Mouse (Mus musculus) left cerebral cortex, postnatal 4 days (tissue): ENCODE measurements around the gene Vmn1r214. TPM values are rescaled to one million over a fixed set of nuclear protein-coding genes. Genes with fewer than 3 reads are reported as not detected.

Experiments
- DNase-seq: peaks from one replicate; pipeline ENCODE4 v3.0.0-alpha.2; 2022
- intact Hi-C: fragments of 180-260 bp; cut with DNase I; formaldehyde crosslinking; loops from one replicate; pipeline ENCODE4 v1.15.1; 2025
- total RNA-seq, 2 experiments: library from RNA; stranded (reverse); gene quantifications; 2 replicates each; pipeline ENCODE4 v1.2.3; 2021

The Vmn1r214 gene
- total RNA-seq = not detected

DNA sequence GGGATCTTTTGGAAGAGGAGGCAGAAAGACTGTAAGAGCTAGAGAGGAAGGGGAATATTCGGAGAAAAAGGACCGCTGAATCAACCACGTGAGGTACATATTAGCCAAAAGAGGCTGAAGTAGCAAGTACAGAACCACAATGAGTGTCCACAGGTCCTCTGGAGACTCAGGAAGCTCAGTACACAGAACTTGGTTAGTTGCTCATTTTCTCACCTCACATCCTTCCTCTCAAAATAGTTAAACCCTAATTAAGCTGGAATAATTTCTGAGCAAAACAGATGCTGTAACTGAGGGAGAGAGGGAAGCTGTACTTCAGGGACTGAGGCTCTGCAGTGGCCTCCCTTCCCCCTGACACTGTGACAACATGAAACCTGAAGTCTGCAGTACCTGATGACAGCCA is at the start of gene Vmn1r214:
Vmn1r214 (plus strand) TSS at position 301 of the 400 bp plus-strand sequence.
- intact Hi-C loops = no loop called here
- no peak for DNase-seq

GRCm38 (mm10) chr13:22990214-22990891 is 39.9 kb upstream of the Vmn1r214 start:
- intact Hi-C loops = no loop called here
- no peak for DNase-seq

DNA sequence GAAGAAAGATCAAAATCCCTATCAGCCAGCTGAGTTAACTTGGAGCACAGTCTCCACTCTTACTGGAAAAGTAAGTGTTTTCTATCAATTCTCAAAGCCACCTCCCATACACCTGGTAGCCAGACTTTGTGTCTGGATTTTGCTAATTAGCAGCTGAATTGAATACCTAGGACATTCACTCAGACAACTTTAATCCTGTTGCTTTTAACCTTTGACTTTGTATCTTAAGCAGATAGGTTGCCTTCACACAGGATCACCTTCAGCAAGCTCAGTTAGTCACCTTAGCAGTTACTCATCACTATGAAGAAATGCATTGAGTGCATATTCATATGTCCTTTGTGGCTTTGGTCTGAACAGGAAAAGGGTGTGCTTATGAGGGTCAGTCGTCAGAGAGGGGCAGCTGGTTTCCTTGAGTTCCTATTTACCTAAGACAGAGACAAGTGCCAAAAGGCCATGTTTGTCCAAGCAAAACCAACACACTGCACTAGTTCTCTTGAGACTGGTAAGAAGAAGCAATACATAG is 38.0 kb upstream of the Vmn1r214 start:
- intact Hi-C loops = no loop called here

DNA sequence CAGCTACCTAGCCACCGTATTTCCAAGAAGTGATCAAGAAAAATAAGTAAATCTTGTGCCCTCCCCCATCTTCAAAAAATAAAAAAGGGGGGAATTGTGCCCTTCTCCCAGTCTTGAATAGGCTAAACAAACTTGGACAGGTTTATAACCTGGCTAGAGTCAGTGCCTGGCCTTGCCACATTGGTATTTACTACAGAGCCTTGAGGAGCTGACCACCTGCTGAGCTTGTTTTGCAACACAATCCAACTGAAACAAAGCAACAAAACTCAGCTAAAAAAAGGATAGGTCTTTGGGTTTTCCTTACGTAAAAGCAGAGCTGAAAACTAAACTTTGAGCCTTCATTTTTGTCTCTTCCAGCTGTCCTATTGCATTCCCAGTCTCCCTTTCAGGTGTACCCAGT is 37.5 kb upstream of the Vmn1r214 start:
- DNase-seq = no peak
- intact Hi-C loops = no loop called here

More for the DNA sequence above, 38.0 kb upstream of the Vmn1r214 start:
- no peak for DNase-seq

DNA sequence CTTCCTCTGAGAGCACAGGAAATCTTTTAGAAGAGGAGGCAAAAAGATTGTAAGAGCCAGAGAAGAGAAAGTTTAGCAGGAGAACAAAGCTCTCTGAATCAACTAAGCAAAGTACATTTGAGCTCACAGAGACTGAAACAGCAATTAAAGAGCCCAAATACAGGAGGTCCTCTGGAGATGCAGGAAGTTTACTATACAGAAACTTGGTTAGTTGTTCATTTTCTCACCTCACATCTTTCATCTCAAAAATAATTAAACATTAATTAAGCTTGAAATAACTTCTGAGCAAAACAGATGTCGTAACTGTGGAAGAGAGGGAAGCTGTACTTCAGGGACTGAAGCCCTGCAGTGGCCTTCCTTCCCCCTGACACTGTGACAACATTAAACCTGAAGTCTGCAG is 22.9 kb upstream of the Vmn1r214 start, which contains the start of gene Vmn1r213:
Vmn1r213 (plus strand) TSS at position 301 of the 400 bp plus-strand sequence.
- intact Hi-C loops = no loop called here
- no peak for DNase-seq

- intact Hi-C loops = no loop called here
- no peak for DNase-seq
Observed at GRCm38 (mm10) chr13:23018158-23018557, 12.1 kb upstream of the Vmn1r214 start.

DNA sequence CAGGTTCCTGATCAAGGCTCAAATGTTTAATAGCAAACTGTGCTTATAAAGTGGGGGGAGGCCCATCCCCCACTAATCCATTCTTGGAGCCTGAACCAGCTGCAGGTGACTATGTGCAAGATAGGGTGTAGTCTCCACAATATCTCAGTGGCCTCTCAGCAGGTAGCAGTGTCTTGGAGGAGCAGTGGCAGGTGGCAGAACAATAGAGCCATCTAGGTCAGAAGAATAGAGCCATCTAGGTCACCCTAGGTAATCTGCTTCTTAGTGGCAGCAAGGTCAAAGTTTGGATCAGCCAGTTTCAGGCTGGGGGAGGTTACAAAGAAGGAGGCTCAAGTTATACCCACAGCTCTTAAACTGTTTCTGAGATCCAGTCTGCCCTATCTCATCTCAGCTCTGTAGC is 5.4 kb upstream of the Vmn1r214 start:
- intact Hi-C loops = no loop called here
- DNase-seq = no peak

- DNase-seq = no peak
- intact Hi-C loops = no loop called here
Observed at GRCm38 (mm10) chr13:23057778-23058177, 27.6 kb downstream of the Vmn1r214 start.

GRCm38 (mm10) chr13:23067725-23068124 is 37.5 kb downstream of the Vmn1r214 start, which contains the start of gene Vmn1r215:
Gene Vmn1r215 (plus strand): TSS chr13:23068025.
- intact Hi-C loops = no loop called here
- DNase-seq = no peak

DNA sequence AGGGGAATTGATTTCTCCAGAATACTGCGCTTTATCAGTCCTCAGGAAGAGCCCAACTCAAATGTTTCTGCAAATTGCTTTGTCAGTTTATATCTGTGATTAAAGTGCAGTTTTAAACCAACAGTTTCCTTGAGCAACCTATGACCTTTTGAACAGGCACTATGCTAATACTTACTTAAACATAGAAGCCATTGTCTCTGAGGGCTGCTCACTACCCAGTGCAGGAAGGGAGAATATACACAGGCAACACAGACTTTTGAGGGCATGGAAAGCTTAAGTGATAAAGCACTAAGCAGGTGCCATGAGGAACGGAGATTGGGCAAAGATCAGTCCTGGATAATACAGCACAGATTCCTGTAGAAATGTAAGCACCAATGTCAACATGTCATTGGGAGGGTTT is 39.1 kb downstream of the Vmn1r214 start:
- intact Hi-C loops = no loop called here
- no peak for DNase-seq

Other genes with a start within 250 kb of the Vmn1r214 start
- under 1 TPM in 1 of 2 experiments, not detected in 1; 0.06 TPM for gene Vmn1r209, start 220.7 kb upstream of the Vmn1r214 start, total RNA-seq
- gene Vmn1r210, start 199.1 kb upstream of the Vmn1r214 start, total RNA-seq = not detected
- gene Vmn1r211, start 172.9 kb upstream of the Vmn1r214 start, total RNA-seq = not detected
- not detected for gene Vmn1r212, start 146.2 kb upstream of the Vmn1r214 start, total RNA-seq
- gene Vmn1r213, start 22.8 kb upstream of the Vmn1r214 start, total RNA-seq = not detected
- not detected for gene Vmn1r215, start 37.6 kb downstream of the Vmn1r214 start, total RNA-seq
- gene Vmn1r217, start 87.8 kb downstream of the Vmn1r214 start, total RNA-seq = not detected
- gene Vmn1r218, start 102.7 kb downstream of the Vmn1r214 start, total RNA-seq = not detected
- not detected for gene Vmn1r219, start 128.9 kb downstream of the Vmn1r214 start, total RNA-seq
- gene Vmn1r220, start 157.6 kb downstream of the Vmn1r214 start, total RNA-seq = not detected
- gene Vmn1r221, start 183.7 kb downstream of the Vmn1r214 start, total RNA-seq = not detected
- not detected for gene Vmn1r222, start 205.5 kb downstream of the Vmn1r214 start, total RNA-seq
- gene Vmn1r223, start 216.7 kb downstream of the Vmn1r214 start, total RNA-seq = not detected